Mouse (Mus musculus): ENCODE measurements at regions not wholly inside any gene's neighbourhood (a gene's known extent, or its start where the extent isn't known, plus 50 kb on each side); places are given as distances from the start of the nearest gene placed in this dataset.

DNA sequence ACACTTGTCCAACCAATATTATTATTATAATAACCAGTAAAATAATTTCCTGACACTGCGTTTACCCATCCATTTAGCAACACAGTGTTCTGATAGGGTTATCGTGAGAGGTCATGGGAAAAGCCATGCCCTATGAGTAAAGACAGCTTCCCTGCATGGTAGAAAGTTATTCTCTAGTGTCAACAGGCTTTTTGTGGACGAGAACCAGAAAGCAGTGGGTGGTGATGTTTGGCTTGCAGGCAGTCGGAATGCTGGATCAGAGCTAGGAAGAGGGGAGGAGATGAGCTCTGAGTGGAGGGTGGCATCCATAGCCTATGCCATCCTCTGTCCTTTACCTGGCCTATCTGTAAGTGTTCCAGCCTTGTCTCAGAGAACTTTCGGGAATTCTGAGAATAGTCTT is 83.1 kb upstream of the Sash1 start:
- DNase-seq (ENCODE audit: low spot score in 2 of 2) = no peak
- intact Hi-C loops (cut with DNase I) = no loop called here

- no peak for DNase-seq (ENCODE audit: low spot score in 2 of 2)
- intact Hi-C loops (cut with DNase I) = no loop called here
These were observed 82.5 kb upstream of the Sash1 start for GRCm38 (mm10) chr10:8968276-8968923.

- no peak for DNase-seq (ENCODE audit: low spot score in 2 of 2)
- intact Hi-C loops (cut with DNase I) = no loop called here
These were observed 77.1 kb upstream of the Sash1 start for GRCm38 (mm10) chr10:8962921-8963320.

DNA sequence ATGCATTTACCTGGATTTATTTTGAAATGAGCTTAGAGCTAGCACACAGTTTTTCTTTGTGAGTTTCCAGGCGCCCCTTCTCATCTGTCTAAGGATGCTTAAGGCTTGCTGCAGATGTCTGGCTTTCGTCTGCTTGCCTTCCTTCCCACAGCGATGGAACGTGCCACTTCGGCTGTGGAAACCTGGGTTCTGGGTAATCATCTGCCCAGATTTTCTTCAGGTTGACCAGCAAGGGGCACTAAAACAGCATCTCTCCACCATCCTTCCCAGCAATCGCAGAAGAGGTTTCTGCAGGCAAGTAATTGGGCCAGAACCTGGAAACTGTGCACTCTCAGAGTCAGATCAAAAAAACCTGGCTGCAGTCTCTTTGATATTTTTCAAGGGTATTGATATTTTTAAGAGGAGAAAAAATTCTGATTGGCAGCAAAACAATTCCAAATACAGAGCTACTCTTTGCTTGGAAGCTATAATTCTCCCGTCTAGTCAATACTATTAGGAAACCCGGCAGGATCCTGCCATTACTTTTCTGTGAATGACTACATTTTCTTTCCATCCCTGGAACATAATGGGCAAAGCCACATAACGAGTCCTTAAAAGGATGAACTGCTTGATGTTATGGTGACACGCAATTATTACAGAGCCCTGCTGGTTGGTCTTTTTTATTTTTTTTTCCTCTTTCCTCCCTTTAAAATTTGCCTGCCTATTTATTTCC is 75.2 kb upstream of the Sash1 start:
- intact Hi-C loops (cut with DNase I) = no loop called here
- DNase-seq (ENCODE audit: low spot score in 2 of 2) = no peak

- intact Hi-C loops (cut with DNase I) = no loop called here
- no peak for DNase-seq (ENCODE audit: low spot score in 2 of 2)
These were observed 74.5 kb upstream of the Sash1 start for GRCm38 (mm10) chr10:8960275-8960960.

GRCm38 (mm10) chr10:8955499-8956211 is 69.8 kb upstream of the Sash1 start:
- intact Hi-C loops (cut with DNase I) = no loop called here
- no peak for DNase-seq (ENCODE audit: low spot score in 2 of 2)

GRCm38 (mm10) chr10:8954003-8954402 is 68.1 kb upstream of the Sash1 start:
- intact Hi-C loops (cut with DNase I) = no loop called here
- no peak for DNase-seq (ENCODE audit: low spot score in 2 of 2)

DNA sequence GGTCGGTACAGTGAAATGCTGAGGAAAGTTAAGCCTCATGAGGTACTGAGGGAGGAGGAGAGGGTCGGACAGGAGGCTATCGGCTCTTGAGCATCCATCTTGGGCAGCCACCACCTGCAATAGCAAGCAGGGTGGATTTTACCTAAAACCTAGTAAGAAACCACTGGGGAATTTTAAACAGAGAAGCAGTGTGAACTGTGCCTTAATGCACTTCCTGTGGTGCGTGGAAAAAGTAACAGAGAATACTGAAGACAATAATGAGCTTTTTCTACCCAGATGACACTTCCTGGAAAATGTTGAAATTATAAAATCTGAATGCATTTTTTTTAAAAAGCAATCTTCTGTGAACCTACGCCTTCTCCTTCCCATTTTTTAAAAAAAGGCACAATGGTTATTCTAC is 67.1 kb upstream of the Sash1 start:
- intact Hi-C loops (cut with DNase I) = no loop called here
- no peak for DNase-seq (ENCODE audit: low spot score in 2 of 2)

DNA sequence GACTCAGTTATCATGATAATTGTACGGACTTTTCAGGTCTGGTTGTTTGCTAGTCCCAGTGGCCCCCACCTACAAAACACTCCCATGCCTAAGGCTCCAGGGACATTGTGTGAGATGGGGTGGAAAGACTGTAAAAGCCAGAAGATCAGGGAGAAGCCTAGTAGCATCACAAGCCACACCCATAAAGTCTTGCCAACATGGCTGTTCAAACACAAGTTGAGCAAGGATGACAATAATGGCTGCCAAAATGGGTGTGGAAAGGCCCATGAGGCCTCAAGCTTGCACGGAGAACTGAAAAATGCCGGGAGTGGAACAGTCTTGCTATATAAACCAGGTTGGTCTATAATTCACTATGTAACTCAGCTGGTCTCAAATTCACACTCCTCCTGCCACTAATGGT is 66.1 kb upstream of the Sash1 start:
- no peak for DNase-seq (ENCODE audit: low spot score in 2 of 2)
- intact Hi-C loops (cut with DNase I) = no loop called here

DNA sequence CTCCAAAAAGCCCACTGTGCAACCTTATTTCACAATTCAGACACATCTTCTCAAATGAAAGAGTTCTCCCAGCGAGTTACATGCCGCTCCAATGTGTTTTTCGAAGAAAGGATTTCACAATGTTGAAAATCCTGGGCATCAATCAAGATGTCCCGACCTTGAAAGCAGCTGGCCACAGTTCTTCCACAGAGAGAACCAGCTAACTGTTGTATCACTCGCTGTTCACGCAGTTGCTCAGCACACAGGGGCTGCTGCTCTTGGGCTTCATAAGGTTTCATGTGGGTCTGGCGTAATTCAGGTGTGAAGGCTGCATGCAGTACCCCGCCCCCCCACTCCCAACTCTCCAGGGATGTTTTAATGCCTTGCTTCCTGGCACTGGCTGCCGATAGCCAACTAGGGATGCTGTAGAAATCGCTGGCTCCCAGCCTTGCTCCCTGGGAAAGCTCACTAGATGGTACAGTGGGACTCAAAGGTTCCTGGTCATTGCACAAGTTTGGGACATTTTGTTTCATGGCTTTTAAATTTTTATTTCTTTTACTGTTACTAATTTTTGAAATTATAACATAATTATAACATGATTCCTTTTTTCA is 65.5 kb upstream of the Sash1 start:
- intact Hi-C loops (cut with DNase I) = no loop called here
- no peak for DNase-seq (ENCODE audit: low spot score in 2 of 2)

DNA sequence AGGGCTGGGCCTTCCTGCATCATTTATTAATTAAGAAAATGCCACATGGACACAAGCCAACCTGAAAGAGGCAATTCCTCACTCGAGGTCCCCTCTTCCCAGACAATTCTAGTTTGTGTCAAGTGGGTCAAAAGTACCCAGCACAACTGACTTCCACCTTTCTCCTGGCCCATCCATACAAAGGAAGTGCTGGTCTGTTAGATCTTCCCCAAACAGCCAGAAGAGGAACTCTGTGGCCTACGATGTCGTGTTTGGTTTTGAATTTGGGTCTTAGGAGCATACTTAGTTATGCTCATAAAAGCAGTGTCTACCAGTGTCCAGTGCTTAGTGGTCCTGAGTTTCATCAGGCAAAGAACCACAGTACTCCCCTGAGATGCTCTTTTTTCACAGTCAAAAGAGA is 62.4 kb upstream of the Sash1 start:
- intact Hi-C loops (cut with DNase I) = loop anchor here (10.0 kb wide), 1 partner anchor 63 kb away; the partner anchor contains the start of gene Sash1
- DNase-seq (ENCODE audit: low spot score in 2 of 2) = no peak

GRCm38 (mm10) chr10:8945195-8945751 is 59.4 kb upstream of the Sash1 start:
- no peak for DNase-seq (ENCODE audit: low spot score in 2 of 2)
- intact Hi-C loops (cut with DNase I) = loop anchor here (10.0 kb wide), 1 partner anchor 60 kb away; the partner anchor contains the start of gene Sash1

DNA sequence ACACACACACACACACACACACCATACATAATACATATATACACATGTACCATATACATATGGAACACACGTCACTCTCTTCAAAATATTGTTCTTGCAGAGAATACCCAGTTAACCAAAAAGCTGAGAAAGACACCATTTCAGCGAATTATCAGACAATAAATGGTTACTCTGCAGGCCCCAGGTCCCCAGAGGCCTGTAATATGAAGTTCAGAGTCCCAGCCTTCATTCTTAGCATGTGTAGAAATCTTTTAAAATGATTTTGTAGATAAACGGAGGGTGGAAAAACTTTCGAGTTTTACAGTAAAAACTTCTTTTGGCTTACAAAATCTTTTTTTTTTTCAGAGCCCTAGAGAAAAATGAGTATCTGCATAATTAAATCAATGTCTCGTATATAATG is 58.7 kb upstream of the Sash1 start:
- intact Hi-C loops (cut with DNase I) = loop anchor here (10.0 kb wide), 1 partner anchor 60 kb away; the partner anchor contains the start of gene Sash1
- DNase-seq (ENCODE audit: low spot score in 2 of 2) = no peak

- no peak for DNase-seq (ENCODE audit: low spot score in 2 of 2)
- intact Hi-C loops (cut with DNase I) = loop anchor here (10.0 kb wide), 1 partner anchor 59 kb away; the partner anchor contains the start of gene Sash1
These were observed 57.8 kb upstream of the Sash1 start for GRCm38 (mm10) chr10:8943698-8944097.

GRCm38 (mm10) chr10:8942967-8943471 is 57.1 kb upstream of the Sash1 start:
- intact Hi-C loops (cut with DNase I) = loop anchor here (10.0 kb wide), 1 partner anchor 58 kb away; the partner anchor contains the start of gene Sash1
- DNase-seq (ENCODE audit: low spot score in 2 of 2) = no peak

GRCm38 (mm10) chr10:8936369-8936768 is 50.5 kb upstream of the Sash1 start:
- no peak for DNase-seq (ENCODE audit: low spot score in 2 of 2)
- intact Hi-C loops (cut with DNase I) = no loop called here
